Mouse (Mus musculus) testis, adult 2 months (tissue): ENCODE measurements around the gene Ppp1r21. TPM values are rescaled to one million over a fixed set of nuclear protein-coding genes. Genes with fewer than 3 reads are reported as not detected.

Experiments
- H3K27ac ChIP-seq: fragments of 200-500 bp; 2 replicates; pipeline ENCODE4 v1.5.1; 2012; ENCODE audit warnings: low read depth, low read length; ENCODE audit not compliant: control insufficient read depth, insufficient read depth
- H3K27me3 ChIP-seq: fragments of 200-500 bp; 2 replicates; pipeline ENCODE4 v1.6.1; 2012; ENCODE audit warnings: mild to moderate bottlenecking, low read length, moderate library complexity; ENCODE audit not compliant: control insufficient read depth, insufficient read depth
- H3K36me3 ChIP-seq: fragments of 200-500 bp; 2 replicates; pipeline ENCODE4 v1.6.1; 2012; ENCODE audit warnings: mild to moderate bottlenecking, low read length; ENCODE audit not compliant: control insufficient read depth, insufficient read depth
- H3K4me1 ChIP-seq: fragments of 200-500 bp; 2 replicates; pipeline ENCODE4 v1.6.1; 2012; ENCODE audit warnings: low read length; ENCODE audit not compliant: control insufficient read depth, insufficient read depth
- H3K4me3 ChIP-seq: fragments of 200-500 bp; 2 replicates; pipeline ENCODE4 v1.5.1; 2012; ENCODE audit warnings: low read depth, mild to moderate bottlenecking, low read length, moderate library complexity, mixed read lengths; ENCODE audit not compliant: control insufficient read depth
- CTCF ChIP-seq: fragments of 200-500 bp; IDR thresholded peaks from 2 replicates; pipeline ENCODE4 v1.5.1; 2012; ENCODE audit warnings: low read depth, mild to moderate bottlenecking, inconsistent platforms, low read length, moderate library complexity; ENCODE audit not compliant: control insufficient read depth, insufficient read depth, insufficient replicate concordance
- POLR2A ChIP-seq: fragments of 200-500 bp; IDR thresholded peaks from 2 replicates; pipeline ENCODE4 v1.6.1; 2012; ENCODE audit warnings: low read depth, mild to moderate bottlenecking, inconsistent platforms, low read length, moderate library complexity; ENCODE audit not compliant: control insufficient read depth
- polyA plus RNA-seq: library from polyadenylated mRNA; depleted of rRNA; stranded (reverse); fragments of >200 nt; gene quantifications from 2 replicates; pipeline ENCODE4 v1.2.3, GENCODE M21; 2012

Ppp1r21 gene
- polyA plus RNA-seq, 1 experiment, result 9.4 TPM

DNA sequence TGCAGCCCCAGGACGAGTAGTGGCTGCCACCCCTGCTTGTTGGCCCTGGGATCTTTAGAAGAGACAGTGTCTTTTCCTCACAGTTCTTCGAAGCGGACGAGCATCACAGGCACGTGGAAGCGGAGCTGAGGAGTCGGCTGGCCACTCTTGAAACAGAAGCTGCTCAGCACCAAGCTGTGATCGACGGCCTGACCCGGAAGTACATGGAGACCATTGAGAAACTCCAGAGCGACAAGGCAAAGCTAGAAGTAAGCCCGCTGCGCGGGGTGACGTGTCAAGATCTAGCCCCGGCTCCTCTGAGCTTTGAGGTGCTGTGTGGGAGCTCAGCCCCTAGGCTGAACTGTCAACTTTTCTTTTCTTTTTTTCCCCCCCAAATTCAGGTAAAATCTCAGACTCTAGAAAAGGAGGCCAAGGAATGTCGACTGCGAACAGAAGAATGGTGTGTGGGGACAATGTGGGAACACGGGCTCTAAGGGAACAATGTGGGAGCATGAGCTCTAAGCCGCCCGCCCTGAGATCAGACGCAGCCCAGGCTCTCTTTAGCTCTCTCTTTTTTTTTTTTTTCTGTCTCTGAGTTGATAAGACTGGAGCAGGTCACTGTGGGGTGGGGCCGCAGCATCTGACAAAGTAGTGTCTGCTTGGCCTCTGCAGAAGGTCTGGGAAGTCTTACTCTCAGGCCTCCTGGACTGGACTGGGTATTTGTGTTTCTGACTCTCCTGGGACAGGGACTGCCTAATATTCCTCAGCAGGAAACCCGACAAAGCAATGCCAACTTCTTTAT is 19.7 kb downstream of the Ppp1r21 start:
- TF ChIP-seq POLR2A, result no peak
- TF ChIP-seq CTCF, result no peak
- Histone ChIP-seq H3K4me3 (no peak overlapping the region), H3K4me1 (no peaks in the 10 kb centered on the region), H3K36me3 (no peaks in the 10 kb centered on the region), H3K27me3 (no peaks in the 10 kb centered on the region), H3K27ac (no peak overlapping the region)

DNA sequence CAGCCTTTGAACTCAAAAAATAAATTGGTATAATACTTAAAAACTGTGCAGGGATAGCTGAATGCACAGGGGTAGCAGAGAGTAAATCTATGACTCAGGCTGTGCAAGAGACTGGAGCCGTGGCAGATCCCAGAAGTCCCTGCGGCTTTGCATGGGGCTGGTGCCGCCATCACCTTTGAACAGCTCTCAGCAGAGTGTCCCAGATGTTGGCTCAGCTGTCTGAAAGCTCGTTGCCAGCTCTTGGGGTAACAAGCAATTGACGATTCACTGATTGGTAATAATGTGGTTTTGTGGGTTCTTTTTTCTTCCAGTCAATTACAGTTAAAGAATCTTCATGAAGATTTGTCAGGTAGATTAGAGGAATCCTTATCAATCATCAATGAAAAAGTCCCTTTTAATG is 20.4 kb downstream of the Ppp1r21 start:
- H3K27me3 ChIP-seq, result no peaks in the 10 kb centered on the region
- no peak overlapping the region for H3K27ac ChIP-seq
- H3K4me1 ChIP-seq, result no peaks in the 10 kb centered on the region
- H3K4me3 ChIP-seq, result no peak overlapping the region
- no peaks in the 10 kb centered on the region for H3K36me3 ChIP-seq
- no peak for TF ChIP-seq POLR2A
- no peak for TF ChIP-seq CTCF

DNA sequence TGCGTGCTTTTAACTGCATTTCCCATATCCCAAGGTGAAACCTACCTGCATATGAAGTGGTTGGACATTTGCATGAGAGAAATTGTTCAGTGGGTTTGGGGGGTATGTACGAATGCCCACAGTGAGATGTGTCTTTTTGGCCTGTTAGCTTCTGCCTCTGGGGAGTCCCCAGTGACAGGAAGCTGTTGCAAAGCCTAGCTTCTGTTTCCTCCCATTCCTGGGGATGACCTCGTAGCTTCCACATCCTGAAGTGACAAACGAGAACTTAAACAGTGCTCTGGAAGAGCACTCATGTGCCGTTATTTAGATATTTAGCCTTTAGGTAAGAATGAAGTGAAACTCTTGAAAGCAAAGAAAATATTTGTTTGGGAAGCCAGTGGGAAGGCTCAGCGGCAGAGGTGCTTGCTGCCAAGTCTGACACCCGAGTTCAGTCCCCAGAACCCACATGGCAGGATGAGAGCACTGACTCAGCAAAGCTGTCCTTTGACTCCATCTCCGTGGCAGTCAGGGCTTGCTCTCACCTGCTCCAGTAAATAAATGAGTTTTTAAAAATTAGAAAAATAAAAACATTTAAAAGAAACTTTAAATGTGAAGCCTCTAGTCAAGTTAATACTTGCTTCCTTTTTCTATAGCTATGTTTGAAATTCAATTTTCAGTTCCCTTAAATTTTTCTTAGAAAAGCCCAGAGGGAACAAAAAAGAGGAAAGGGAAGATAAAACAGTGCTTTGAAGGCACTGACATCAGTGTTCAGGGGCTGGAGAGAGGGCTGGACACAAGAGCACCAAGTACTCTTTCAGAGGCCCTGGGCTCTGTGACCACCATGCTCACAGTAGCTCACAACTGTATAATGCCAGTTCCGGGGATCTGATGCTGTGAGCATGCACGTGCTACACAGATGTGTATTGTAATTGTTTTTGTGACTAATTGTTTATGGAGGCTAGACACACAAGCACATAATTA is 21.3 kb downstream of the Ppp1r21 start:
- Histone ChIP-seq H3K27me3 (no peaks in the 10 kb centered on the region), H3K27ac (no peak overlapping the region), H3K4me1 (no peaks in the 10 kb centered on the region), H3K4me3 (no peak overlapping the region), H3K36me3 (no peaks in the 10 kb centered on the region)
- no peak for TF ChIP-seq CTCF
- TF ChIP-seq POLR2A, result no peak

DNA sequence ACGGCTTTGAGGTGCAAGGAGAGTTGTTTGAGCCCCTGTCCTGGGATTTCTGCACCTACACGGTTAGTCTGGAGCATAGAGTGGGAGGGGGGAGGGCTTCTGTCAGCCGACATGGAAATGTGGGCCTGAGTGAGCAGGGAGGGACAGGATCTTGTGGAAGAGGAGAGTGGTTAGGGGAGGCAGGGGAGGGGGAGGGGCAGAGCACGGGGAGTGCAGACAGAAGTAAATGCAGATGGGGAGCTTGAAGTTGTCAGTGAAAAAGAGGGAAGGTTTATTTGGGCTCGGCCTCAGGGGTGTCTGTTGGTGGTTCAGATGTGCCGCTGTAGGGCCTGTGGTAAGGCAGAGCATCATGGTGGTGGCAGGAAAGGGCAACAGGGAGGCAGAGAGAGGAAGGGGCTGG is 22.6 kb downstream of the Ppp1r21 start:
- H3K4me1 ChIP-seq, result no peaks in the 10 kb centered on the region
- no peak overlapping the region for H3K27ac ChIP-seq
- TF ChIP-seq CTCF (no peak), POLR2A (no peak)
- no peak overlapping the region for H3K4me3 ChIP-seq
- no peaks in the 10 kb centered on the region for H3K36me3 ChIP-seq
- H3K27me3 ChIP-seq, result no peaks in the 10 kb centered on the region

DNA sequence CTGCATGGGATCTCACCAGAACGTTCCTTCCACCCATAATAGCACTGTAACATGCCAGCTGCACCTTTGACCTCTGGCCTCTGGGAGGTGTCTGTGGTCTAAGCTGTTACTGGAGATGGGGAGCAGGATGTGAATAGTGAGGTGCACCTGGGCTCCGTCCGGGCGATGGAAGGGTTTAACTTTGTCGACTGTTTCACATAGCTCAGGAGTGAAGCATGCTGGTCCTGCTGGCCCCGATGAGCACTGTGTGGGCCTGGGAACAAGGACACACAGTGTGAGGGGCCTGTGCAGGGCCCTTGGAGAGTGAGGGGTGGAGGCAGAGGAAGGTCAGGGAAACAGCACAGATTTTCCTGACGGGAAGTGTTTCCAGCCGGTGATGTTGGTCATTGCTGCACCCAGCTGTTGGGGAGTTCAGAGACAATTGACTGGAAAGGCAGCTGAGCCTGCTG is 23.1 kb downstream of the Ppp1r21 start:
- Histone ChIP-seq H3K4me1 (no peaks in the 10 kb centered on the region), H3K27ac (no peak overlapping the region), H3K36me3 (no peaks in the 10 kb centered on the region), H3K4me3 (no peak overlapping the region), H3K27me3 (no peaks in the 10 kb centered on the region)
- no peak for TF ChIP-seq POLR2A
- no peak for TF ChIP-seq CTCF

DNA sequence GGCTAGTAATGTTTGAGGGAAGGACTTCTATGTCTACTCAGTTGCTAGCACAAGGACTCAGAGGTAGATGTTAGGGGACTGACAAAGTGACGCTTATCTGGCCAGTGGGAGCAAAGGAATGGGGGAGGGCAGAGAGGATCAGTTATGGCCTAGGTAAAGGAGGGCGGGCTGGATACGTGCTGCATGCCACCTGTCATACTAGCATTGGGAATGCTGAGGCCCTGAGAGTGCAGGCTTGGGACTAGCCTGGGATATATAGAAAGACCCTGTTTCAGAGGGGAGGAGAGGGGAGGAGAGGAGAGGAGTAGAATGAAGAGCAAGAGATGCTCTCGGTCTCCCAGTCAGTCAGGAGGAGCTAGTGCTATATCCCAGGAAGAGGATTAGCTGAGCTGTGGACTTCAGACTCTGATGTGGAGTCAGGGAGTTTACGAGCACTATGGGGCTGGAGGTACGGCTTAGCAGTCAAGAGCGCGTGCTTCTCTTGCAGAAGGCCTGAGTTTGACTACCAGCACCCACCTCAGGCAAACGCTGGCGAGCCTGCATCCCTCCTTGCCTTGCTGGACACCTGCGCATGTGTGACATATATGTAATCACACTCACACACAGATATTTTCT is 23.7 kb downstream of the Ppp1r21 start:
- no peak overlapping the region for H3K4me3 ChIP-seq
- no peaks in the 10 kb centered on the region for H3K27me3 ChIP-seq
- H3K4me1 ChIP-seq, result no peaks in the 10 kb centered on the region
- TF ChIP-seq POLR2A (no peak), CTCF (no peak)
- H3K27ac ChIP-seq, result no peak overlapping the region
- H3K36me3 ChIP-seq, result no peaks in the 10 kb centered on the region

DNA sequence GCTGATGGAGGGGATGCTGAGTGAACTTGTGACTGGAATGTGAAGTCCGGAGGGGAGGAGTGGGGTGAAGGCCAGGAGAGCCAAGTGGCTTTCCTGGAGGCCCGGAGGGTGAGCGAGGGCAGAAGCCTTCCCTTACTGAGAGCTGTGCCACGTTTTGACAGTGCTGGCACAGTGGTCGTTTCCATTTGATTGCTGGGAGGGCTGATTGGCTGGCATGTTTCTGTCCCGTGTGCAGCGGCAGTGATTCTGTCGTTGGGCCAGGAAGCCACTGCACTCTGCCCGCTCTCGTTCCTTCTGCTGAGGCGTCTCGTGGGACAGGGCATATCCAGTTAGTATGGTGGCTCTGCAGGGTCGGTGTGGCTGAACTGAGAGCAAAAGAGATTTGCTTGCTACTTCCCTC is 26.3 kb downstream of the Ppp1r21 start:
- no peak for TF ChIP-seq POLR2A
- no peak for TF ChIP-seq CTCF
- Histone ChIP-seq H3K27ac (no peak overlapping the region), H3K27me3 (no peaks in the 10 kb centered on the region), H3K36me3 (no peaks in the 10 kb centered on the region), H3K4me1 (no peaks in the 10 kb centered on the region), H3K4me3 (no peak overlapping the region)
